Mouse (Mus musculus) lung, embryonic 16.5 days (tissue): ENCODE results near the gene Chad. TPM values are rescaled to one million over a fixed set of nuclear protein-coding genes. Genes with fewer than 3 reads are reported as not detected.

ENCODE experiments used
- ATAC-seq: fragments of 200-750 bp; cut with Nextera tagmentation; 2 replicates; pipeline ENCODE4 v1.8.0; 2017; ENCODE audit warnings: low read depth, mild to moderate bottlenecking, moderate library complexity
- H3K27ac ChIP-seq: fragments of 300-500 bp; sonication (generic); 2 replicates; pipeline ENCODE4 v1.5.1; 2014; ENCODE audit warnings: mild to moderate bottlenecking, control low read depth, low read length
- H3K27me3 ChIP-seq: fragments of 300-500 bp; sonication (generic); 2 replicates; pipeline ENCODE4 v1.6.1; 2014; ENCODE audit warnings: low read depth, low read length, mixed read lengths; ENCODE audit not compliant: control insufficient read depth, insufficient read depth
- H3K36me3 ChIP-seq: fragments of 300-500 bp; sonication (generic); 2 replicates; pipeline ENCODE4 v1.6.1; 2014; ENCODE audit warnings: low read length; ENCODE audit not compliant: control insufficient read depth, insufficient read depth
- H3K4me1 ChIP-seq: fragments of 300-500 bp; sonication (generic); replicated peaks from 2 replicates; pipeline ENCODE4 v1.6.1; 2014; ENCODE audit warnings: low read length, mixed read lengths; ENCODE audit not compliant: control insufficient read depth, insufficient read depth
- H3K4me2 ChIP-seq: fragments of 300-500 bp; sonication (generic); 2 replicates; pipeline ENCODE4 v1.6.1; 2014; ENCODE audit warnings: low read depth, low read length, control low read depth
- H3K4me3 ChIP-seq: fragments of 300-500 bp; sonication (generic); 2 replicates; pipeline ENCODE4 v1.5.1; 2014; ENCODE audit warnings: mild to moderate bottlenecking, low read length, control low read depth
- H3K9ac ChIP-seq: fragments of 300-500 bp; sonication (generic); 2 replicates; pipeline ENCODE4 v1.6.1; 2014; ENCODE audit warnings: low read length, control low read depth
- H3K9me3 ChIP-seq: fragments of 300-500 bp; sonication (generic); 2 replicates; pipeline ENCODE4 v1.6.1; 2016; ENCODE audit warnings: low read length; ENCODE audit not compliant: control insufficient read depth
- WGBS: fragments of 180-500 bp; shearing (Covaris S2); extraction: QIAGEN DNeasy Blood & Tissue Kit; methylation state at CpG from one replicate; pipeline ENCODE4 v1.1.7; 2014; 5-methylcytosine and 5-hydroxymethylcytosine counted together
- polyA plus RNA-seq: library from polyadenylated mRNA; unstranded; fragments of >200 nt; fragmentation: Nextera tagmentation; extraction: Ambion mirVana; gene quantifications from 2 replicates; pipeline ENCODE4 v1.2.1, GENCODE M21; 2015

Chad gene
- polyA plus RNA-seq, 1 experiment from 2014 or later: 5.8 TPM

- no peaks in the 10 kb centered on the region for H3K9me3 ChIP-seq
- no peaks in the 10 kb centered on the region for H3K27me3 ChIP-seq
- WGBS: 1% methylated on average over 51 of the region's 52 CpGs
- H3K27ac ChIP-seq: peak within 1 kb of the TSS; percentile 53
- H3K4me3 ChIP-seq: peak within 1 kb of the TSS; percentile 63
- ATAC-seq: peak; percentile 96
- H3K9ac ChIP-seq: peak within 1 kb of the TSS; percentile 72
- H3K4me2 ChIP-seq: peak within 1 kb of the TSS; percentile 72
- peaks cover 7% of the 10 kb centered on the region for H3K4me1 ChIP-seq
- no peaks in the 10 kb centered on the region for H3K36me3 ChIP-seq
Observed at GRCm38 (mm10) chr11:94601321-94602281, 36.8 kb downstream of the Chad start, which contains the start of gene Acsf2. Gene Acsf2, minus strand, starts transcription at chr11:94601871.

GRCm38 (mm10) chr11:94602356-94602955 lies 37.6 kb downstream of the Chad start:
- Histone ChIP-seq H3K9me3 (no peaks in the 10 kb centered on the region), H3K27me3 (no peaks in the 10 kb centered on the region), H3K4me2 (peak overlapping the region; percentile 72), H3K36me3 (no peaks in the 10 kb centered on the region), H3K4me1 (peaks cover 7% of the 10 kb centered on the region), H3K4me3 (peak overlapping the region; percentile 63), H3K27ac (peak overlapping the region; percentile 53), H3K9ac (peak overlapping the region; percentile 72)
- ATAC-seq: peak; percentile 6
- 60% methylated on average over 11 of the region's 11 CpGs for WGBS

- ATAC-seq: no peak
- H3K4me2 ChIP-seq: no peak overlapping the region
- no peaks in the 10 kb centered on the region for H3K9me3 ChIP-seq
- H3K4me3 ChIP-seq: no peak overlapping the region
- no peaks in the 10 kb centered on the region for H3K4me1 ChIP-seq
- no peaks in the 10 kb centered on the region for H3K36me3 ChIP-seq
- no peak overlapping the region for H3K27ac ChIP-seq
- 0 out of 2 replicates have a peak, but pooled peaks cover 3% of the 10 kb centered on the region for H3K27me3 ChIP-seq
- WGBS: 67% methylated on average over 4 of the region's 4 CpGs
- no peak overlapping the region for H3K9ac ChIP-seq
Observed at GRCm38 (mm10) chr11:94610744-94611740, 46.2 kb downstream of the Chad start.

DNA sequence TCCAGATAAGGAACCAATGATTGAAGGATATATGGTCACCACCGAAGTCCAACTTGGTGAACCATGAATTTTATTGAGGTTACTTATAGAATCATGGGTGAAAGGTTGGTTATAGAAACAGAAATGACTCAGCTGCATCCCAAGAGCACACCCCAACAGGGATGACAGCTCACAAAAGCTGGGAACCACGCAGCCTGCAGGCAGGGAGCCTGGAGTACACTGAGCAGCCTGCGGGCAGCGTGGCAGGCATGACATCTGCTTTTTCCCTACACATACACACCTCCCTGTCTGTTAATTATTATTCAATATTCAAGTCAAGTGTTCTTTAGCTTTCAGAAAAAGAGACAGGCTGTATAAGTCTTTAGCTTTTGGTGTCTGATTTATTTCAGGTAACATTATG lies 49.8 kb downstream of the Chad start:
- ATAC-seq: no peak
- Histone ChIP-seq H3K27me3 (0 out of 2 replicates have a peak, but pooled peaks cover 3% of the 10 kb centered on the region), H3K4me2 (no peak overlapping the region), H3K36me3 (no peaks in the 10 kb centered on the region), H3K9ac (no peak overlapping the region), H3K9me3 (no peaks in the 10 kb centered on the region), H3K4me3 (no peak overlapping the region), H3K27ac (no peak overlapping the region), H3K4me1 (no peaks in the 10 kb centered on the region)
- 66% methylated on average over 4 of the region's 4 CpGs for WGBS

DNA sequence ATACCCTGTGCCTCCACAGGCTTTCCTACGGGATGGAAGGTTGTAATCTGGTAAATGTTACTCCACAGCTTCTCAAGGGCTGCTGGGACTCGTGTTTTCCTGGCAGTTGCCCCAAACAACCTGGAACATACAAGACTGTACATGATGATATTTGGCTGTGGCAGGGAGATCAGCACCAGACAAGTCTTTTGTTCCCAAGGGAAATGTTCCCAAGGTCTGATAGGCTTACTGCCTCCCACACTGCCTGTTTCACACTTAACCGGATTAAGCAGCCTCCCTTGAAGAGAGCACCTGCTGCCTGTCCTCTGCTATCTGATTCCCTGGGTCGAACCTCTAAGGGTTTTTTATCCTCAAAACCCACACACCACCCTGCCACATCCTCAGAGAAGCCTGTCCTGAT lies 50.6 kb downstream of the Chad start:
- 31% methylated on average over 4 of the region's 4 CpGs for WGBS
- Histone ChIP-seq H3K9ac (no peak overlapping the region), H3K27ac (no peak overlapping the region), H3K27me3 (0 out of 2 replicates have a peak, but pooled peaks cover 3% of the 10 kb centered on the region), H3K4me3 (no peak overlapping the region), H3K4me1 (no peaks in the 10 kb centered on the region), H3K36me3 (no peaks in the 10 kb centered on the region), H3K9me3 (no peaks in the 10 kb centered on the region), H3K4me2 (no peak overlapping the region)
- ATAC-seq: no peak

DNA sequence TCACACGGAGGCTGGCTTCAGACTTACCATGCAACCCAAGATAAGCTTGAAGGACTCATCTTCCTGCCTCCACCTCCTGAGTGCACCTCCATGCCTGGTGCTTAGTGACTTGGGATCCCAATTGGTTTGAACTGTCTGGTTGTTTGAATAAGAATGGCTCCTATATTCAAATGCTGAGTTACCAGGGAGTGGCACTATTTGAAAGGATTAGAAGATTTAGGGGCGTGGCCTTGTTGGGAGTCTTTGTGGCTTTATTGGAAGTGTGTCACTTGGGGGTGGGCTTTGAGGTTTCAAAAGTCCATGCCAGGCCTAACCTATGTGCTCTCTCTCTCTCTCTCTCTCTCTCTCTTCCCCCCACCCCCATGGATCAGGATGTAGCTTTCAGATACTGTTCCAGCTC lies 52.8 kb downstream of the Chad start:
- H3K27ac ChIP-seq: no peak overlapping the region
- no peaks in the 10 kb centered on the region for H3K4me1 ChIP-seq
- no peaks in the 10 kb centered on the region for H3K9me3 ChIP-seq
- 0 out of 2 replicates have a peak, but pooled peaks cover 3% of the 10 kb centered on the region for H3K27me3 ChIP-seq
- no peak overlapping the region for H3K4me2 ChIP-seq
- no peaks in the 10 kb centered on the region for H3K36me3 ChIP-seq
- no peak overlapping the region for H3K9ac ChIP-seq
- 88% methylated on average over 2 of the region's 2 CpGs for WGBS
- ATAC-seq: no peak
- no peak overlapping the region for H3K4me3 ChIP-seq

Other genes starting within 250 kb of the Chad start
- 99.0 and 105 TPM in 2 replicates for gene Luc7l3, start 243.1 kb upstream of the Chad start, polyA plus RNA-seq
- 11.5 and 12.2 TPM in 2 replicates for gene Ankrd40, start 237.0 kb upstream of the Chad start, polyA plus RNA-seq
- gene Abcc3, start 172.1 kb upstream of the Chad start, polyA plus RNA-seq: 4.0 and 5.0 TPM in 2 replicates
- gene Cacna1g, start 90.8 kb upstream of the Chad start, polyA plus RNA-seq: 6.6 and 7.0 TPM in 2 replicates
- gene Spata20, start 78.9 kb upstream of the Chad start, polyA plus RNA-seq: 0.08 TPM in 1 of 2 replicates, not detected in the other
- gene Epn3, start 65.1 kb upstream of the Chad start, polyA plus RNA-seq: 18.5 and 19.2 TPM in 2 replicates
- 8.4 and 8.7 TPM in 2 replicates for gene Mycbpap, start 43.3 kb upstream of the Chad start, polyA plus RNA-seq
- 3.4 and 4.2 TPM in 2 replicates for gene Rsad1, start 15.8 kb upstream of the Chad start, polyA plus RNA-seq
- 5.7 and 6.6 TPM in 2 replicates for gene Acsf2, start 36.8 kb downstream of the Chad start, polyA plus RNA-seq
- gene Lrrc59, start 64.7 kb downstream of the Chad start, polyA plus RNA-seq: 155 and 167 TPM in 2 replicates
- 137 and 140 TPM in 2 replicates for gene Mrpl27, start 88.7 kb downstream of the Chad start, polyA plus RNA-seq
- 20.2 and 21.4 TPM in 2 replicates for gene Eme1, start 88.9 kb downstream of the Chad start, polyA plus RNA-seq
- gene Xylt2, start 112.5 kb downstream of the Chad start, polyA plus RNA-seq: 15.1 and 17.5 TPM in 2 replicates
- 0.82 and 0.95 TPM in 2 replicates for gene Gm11541, start 139.5 kb downstream of the Chad start, polyA plus RNA-seq
- 0.46 TPM in 1 of 2 replicates, not detected in the other for gene Cdc34b, start 176.7 kb downstream of the Chad start, polyA plus RNA-seq
- not detected in 2 replicates for gene Tmem92, start 217.7 kb downstream of the Chad start, polyA plus RNA-seq